Mouse (Mus musculus) naive thymus-derived CD4-positive, alpha-beta T cell, adult 2 months (primary cell): ENCODE data around the gene Gmpr.
A peak's percentile ranks its signal among the peaks of the same experiment; 100 is the strongest.

ENCODE experiments used
- DNase-seq: peaks from one replicate; pipeline ENCODE4 v3.0.0-alpha.2; 2011; ENCODE audit warnings: low read depth

Gene Gmpr

DNA sequence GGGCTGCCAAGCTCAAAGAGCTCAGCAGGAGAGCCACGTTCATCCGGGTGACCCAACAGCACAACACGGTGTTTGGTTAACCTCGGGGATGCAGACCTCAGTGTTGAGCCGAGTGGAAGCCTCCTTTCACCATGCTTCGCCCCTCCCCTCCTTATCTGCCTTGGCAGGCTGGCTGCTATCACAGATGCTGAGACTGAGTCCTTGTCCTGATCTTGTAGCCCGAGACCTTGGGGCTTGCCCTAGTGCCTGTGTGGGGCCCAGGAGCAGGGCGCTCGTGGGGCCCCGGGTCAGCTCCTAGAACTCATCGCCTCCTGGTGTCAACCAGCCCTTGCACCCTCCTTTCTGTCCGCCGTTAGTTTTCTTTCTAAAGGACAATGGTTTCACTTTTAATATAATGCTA is 38.7 kb downstream of the Gmpr start:
- no peak for DNase-seq

DNA sequence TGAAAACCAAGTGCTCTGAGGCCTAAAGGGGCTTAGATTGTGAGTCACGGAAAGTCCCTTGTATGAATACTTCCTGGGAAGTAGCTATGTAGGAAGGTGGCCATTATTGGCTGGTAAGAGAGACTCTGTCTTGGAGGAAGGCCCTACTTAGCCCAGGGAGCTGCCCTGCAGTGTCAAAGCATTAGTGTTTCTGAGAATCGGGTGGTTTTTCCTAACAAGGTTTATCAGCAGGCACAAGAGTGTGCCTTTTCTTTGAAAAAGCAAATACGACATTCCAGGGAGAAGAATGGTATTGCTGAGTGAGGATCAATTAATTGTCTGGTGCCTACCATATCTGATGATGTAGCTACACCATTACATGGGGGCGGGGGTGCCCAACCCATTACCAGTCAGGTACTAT is 39.7 kb downstream of the Gmpr start:
- no peak for DNase-seq

GRCm38 (mm10) chr13:45547549-45547948 is 40.3 kb downstream of the Gmpr start:
- DNase-seq, result no peak

DNA sequence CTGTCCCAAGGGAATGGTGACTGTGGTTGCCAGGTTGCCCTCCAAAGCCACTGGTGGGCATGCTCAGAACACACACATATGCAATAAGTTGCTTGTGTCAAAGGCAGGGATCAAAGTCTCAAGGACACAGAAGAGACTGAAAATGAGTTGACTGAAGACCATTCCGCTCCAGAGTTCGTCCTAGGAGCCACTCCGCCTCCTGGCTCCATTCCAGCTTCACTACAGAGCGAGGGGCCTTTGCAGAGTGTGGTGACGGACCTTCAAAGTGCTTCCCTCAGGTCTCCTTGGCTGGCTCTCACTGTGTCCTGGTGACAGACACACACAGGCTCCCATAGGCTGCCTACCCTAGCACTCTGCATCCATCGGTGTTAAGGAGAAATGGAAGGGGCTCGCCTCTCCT is 46.4 kb downstream of the Gmpr start:
- DNase-seq, result no peak

DNA sequence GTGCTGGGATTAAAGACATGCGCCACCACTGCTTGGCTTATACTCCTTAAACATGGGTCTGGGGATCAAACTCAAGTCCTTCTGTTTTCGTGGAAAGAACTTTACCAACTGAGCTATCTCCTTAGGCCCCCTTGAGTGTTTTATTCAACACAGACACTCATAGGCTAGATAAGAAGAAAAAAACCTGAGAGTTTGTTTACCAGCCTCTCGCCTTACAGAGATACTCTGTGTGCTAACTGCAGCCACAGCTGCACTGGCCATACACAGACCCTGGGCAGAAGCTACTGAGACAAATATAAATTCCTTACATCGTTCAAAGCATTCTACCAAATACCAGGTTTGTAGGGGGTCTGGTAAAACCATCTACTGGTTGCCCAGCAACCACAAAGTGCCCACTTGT is 51.1 kb downstream of the Gmpr start:
- no peak for DNase-seq

DNA sequence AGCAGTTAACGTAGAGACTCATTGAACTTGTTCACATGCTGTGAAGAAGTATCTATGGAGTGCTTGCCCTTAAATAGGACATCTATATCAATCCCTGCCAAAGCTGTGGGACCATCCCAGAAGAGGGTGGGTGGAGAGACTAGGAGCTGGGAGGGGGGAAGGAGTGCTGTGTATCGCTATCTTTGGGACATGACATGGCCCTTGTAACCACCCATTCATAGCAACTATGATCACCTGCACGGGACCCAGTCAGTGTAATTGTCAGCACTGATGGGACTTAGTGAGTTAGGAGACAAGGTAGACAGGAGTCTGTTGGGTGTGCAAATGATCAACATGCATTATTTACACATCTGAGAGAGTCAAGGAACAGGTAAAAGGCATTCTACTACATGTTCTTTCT is 52.0 kb downstream of the Gmpr start:
- no peak for DNase-seq

- peak; percentile 22 for DNase-seq
These were observed 53.3 kb downstream of the Gmpr start for GRCm38 (mm10) chr13:45560543-45560942.

GRCm38 (mm10) chr13:45562011-45562410 is 54.8 kb downstream of the Gmpr start:
- no peak for DNase-seq

- no peak for DNase-seq
These were observed 57.7 kb downstream of the Gmpr start for GRCm38 (mm10) chr13:45564946-45565345.

DNA sequence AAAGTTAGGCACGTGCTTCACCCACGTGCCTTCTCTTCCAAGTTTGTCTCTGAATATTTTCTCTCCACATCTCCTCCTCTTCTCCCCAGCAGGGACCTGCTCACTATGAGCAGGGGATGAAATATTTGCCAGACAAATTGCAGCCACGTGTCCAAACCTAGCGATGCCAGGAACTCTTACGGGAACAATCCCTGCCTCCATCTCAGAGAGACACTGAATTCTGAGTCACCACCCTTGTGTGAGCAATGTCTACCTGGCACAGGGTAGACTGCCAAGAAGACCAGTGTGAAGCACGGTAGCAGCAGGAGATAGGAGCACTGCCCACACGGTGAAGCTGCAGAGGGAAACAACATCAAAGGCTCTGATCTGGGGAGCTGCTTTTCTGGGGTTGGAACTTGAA is 62.7 kb downstream of the Gmpr start:
- DNase-seq, result no peak

GRCm38 (mm10) chr13:45571795-45572262 is 64.6 kb downstream of the Gmpr start:
- DNase-seq, result peak; percentile 74

- DNase-seq, result peak; percentile 60
These were observed 65.5 kb downstream of the Gmpr start for GRCm38 (mm10) chr13:45572768-45573167.

DNA sequence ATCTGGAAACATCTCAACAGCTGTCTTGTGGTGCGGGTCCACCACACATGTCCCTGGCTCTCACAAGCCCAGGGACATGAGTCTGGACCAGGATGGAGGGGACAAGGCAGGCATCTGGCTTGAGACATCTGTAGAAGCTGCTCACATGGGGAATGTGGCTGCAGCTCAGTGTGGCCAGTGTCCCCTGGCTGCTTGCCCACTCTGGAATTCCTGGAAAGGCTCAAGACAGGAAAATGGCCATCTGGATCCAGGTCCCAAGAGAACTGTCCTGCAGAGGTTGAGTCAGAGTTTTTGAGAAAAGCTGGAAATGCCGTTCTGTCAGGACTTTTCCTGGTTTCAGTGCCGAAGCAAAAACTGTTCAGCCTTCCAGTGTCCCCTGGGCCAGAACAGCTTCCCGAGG is 68.9 kb downstream of the Gmpr start:
- no peak for DNase-seq

- no peak for DNase-seq
These were observed 70.1 kb downstream of the Gmpr start for GRCm38 (mm10) chr13:45577366-45577765.

DNA sequence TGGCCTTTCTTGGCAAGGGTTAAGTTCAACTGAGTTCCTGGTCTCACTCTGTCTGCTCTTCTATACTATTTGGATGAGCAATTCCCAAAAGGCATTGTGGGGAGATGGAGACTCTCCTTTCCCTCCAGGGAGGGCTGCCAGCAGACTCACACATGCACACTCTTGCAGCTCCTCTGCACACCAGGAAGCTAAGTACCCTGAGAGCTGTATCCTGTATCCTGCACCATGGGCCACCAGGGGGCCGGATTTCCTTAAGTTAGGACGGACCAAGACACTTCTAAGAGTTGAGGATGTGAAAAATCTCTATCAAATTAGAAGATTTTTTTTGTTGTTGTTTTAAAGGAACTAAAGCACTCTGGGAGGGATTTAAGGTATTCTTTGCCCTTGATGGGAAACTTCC is 70.5 kb downstream of the Gmpr start:
- no peak for DNase-seq

- no peak for DNase-seq
These were observed 72.5 kb downstream of the Gmpr start for GRCm38 (mm10) chr13:45579751-45580150.

DNA sequence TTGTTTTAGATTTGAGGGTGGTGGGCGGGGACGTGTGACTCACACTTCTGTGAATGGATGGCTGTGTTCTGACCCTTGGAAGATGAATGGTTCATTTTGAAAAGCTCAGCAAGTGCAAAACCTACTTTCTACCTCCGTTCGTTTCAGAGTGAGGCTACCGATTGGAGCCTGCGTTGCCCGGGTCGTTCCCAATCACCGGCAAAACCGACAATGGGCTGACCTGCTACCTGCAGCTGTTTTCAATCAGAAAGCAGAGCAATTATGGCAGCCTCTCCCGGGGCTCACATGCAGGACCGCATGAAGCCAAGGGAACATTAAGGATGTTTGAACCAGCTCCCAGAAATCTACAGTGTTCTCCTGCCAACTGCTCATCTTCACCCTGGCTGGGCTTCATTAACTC is 75.0 kb downstream of the Gmpr start:
- DNase-seq, result no peak

DNA sequence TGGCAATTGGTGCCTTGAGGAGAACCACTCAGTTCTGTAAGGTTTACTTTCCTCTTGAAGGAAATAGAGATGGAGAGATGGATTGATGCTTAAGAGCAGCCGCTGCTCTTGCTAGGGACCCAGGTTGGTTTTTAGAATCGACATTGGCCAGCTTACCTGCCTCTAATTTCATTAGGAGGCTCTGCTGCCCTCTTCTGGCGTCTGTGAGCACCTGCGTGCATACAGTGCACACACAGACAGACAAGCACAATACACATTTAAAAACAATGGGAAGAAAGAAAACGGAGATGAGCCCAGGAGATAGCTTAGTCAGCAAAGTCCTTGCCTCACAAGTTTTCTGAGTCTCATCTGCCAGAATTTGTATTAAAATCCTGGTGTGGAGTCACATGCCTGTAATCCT is 75.8 kb downstream of the Gmpr start:
- no peak for DNase-seq

GRCm38 (mm10) chr13:45590898-45591297 is 83.7 kb downstream of the Gmpr start:
- DNase-seq, result no peak

GRCm38 (mm10) chr13:45593914-45594313 is 86.7 kb downstream of the Gmpr start:
- no peak for DNase-seq

DNA sequence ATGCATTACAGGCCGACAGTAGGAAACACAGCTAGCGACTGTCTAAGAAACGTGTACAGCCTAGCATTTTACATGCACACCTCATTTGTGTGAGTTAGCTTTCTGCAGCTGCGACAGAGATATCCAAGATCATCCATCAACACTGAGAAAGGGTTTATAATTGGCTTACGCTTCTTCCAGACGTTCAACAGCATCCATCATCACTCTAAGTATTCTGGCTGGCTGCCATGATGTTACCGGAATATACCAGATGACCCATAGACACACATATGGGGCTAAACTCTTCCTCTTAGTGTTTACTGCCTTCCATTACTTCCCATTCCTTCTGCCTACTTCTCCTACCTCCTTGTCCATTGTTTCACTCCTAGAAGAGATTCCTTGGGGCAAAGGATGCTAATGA is 88.2 kb downstream of the Gmpr start:
- no peak for DNase-seq

- no peak for DNase-seq
These were observed 92.6 kb downstream of the Gmpr start for GRCm38 (mm10) chr13:45599831-45600230.

GRCm38 (mm10) chr13:45600443-45600842 is 93.2 kb downstream of the Gmpr start:
- DNase-seq, result no peak
